Mouse (Mus musculus) mouse embryonic stem cell (cell line): ENCODE measurements at regions not wholly inside any gene's neighbourhood (a gene's known extent, or its start where the extent isn't known, plus 50 kb on each side); places are given as distances from the start of the nearest gene placed in this dataset.

ENCODE experiments used
- in situ Hi-C, 2 experiments: fragments of 300-500 bp; cut with MboI; formaldehyde crosslinking; loops; 1 replicate in 1 of 2; 3 replicates in 1 of 2; pipeline ENCODE4 v1.14.3; 2019 to 2020; ENCODE audit warnings: low sequenced_read_pairs in 2 of 2, low pct_unique_long_range_greater_than_20kb in 1 of 2, mixed read lengths in 1 of 2; ENCODE audit not compliant: unreplicated experiment in 1 of 2

DNA sequence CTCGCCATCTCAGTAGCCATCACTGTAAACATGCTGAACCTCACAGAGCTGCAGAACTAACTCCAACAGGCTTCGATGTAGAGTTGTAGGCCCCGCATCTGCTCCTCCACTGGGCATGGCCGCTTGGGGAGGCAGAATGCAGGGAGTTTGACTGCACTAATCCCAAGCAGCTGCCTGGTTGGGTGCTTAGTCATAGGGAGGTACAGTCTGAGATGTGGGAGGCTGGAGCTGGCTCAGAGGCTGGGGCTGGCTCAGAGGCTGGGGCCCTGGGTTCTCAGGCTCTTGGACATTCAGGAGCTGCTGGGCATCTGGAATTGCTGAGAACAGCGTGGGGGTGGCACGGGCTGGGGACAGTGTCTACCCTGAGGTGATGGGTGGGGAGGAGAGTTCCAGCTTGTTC lies 143.6 kb upstream of the Pdzrn3 start:
- in situ Hi-C loops, result no loop called here

- in situ Hi-C loops, result no loop called here
Measured at GRCm38 (mm10) chr6:101520755-101521154, 143.1 kb upstream of the Pdzrn3 start.

- in situ Hi-C loops, result no loop called here
Measured at GRCm38 (mm10) chr6:101518904-101519701, 141.4 kb upstream of the Pdzrn3 start.

GRCm38 (mm10) chr6:101517584-101517983 lies 139.9 kb upstream of the Pdzrn3 start:
- in situ Hi-C loops, result no loop called here

GRCm38 (mm10) chr6:101513696-101514095 lies 136.0 kb upstream of the Pdzrn3 start:
- in situ Hi-C loops, result no loop called here

- in situ Hi-C loops, result no loop called here
Measured at GRCm38 (mm10) chr6:101502149-101502548, 124.5 kb upstream of the Pdzrn3 start.

DNA sequence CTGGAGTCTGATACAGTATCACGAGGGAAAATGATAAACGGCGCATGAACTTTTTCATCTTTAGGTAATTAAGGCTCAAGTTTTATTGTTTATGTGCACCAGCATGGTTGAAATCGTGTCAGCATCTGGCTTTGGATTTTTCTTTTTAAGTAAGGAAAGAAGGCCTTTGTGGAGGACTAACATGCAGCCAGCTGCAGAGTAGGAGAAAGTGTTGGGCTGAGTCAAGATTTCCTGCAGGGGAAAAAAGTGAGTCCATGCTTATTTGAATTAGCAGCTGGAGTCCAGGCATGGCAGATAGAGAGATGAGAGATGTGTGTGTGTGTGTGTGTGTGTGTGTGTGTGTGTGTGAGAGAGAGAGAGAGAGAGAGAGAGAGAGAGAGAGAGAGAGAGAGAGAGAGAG lies 124.0 kb upstream of the Pdzrn3 start:
- in situ Hi-C loops, result no loop called here

DNA sequence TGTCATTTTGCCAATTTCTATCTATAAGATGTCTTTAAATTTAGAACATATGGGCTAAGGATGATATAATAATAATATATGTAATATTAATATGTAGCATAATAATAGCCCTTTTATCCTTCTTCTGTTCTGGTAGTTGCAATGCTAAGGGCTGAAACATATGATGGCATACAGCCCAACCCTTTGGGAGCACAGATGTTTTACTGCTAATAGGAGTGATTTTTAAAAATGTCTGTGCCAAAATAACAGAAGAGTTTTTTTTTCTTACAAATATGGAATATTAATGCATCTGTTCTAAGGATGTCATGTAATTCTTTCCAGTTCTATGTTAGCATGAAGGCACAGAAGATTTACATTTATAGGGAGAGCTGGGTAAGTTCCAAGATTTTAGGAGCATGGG lies 122.5 kb upstream of the Pdzrn3 start:
- in situ Hi-C loops, result no loop called here

DNA sequence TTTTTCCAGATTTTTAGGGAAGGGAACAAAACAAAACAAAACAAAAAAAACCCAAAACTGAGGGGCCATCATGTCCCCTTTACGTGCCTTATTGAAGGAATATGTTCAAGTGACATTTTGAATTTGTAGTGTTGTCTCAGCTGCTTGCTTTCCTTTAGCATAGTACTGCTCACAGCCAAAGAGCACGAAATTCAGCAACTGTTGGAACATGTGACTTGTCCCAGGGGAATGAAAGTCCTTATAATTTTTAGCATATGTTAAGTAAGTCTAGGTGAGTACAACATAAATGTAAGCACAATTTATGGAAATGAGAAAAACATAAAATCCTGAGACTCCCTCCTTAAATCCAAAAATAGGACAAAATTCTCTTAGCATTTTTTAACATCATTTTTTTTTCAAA lies 110.8 kb upstream of the Pdzrn3 start:
- in situ Hi-C loops, result no loop called here

- in situ Hi-C loops, result no loop called here
Measured at GRCm38 (mm10) chr6:101484526-101485287, 107.0 kb upstream of the Pdzrn3 start.

- in situ Hi-C loops, result no loop called here
Measured at GRCm38 (mm10) chr6:101482635-101483465, 105.2 kb upstream of the Pdzrn3 start.

DNA sequence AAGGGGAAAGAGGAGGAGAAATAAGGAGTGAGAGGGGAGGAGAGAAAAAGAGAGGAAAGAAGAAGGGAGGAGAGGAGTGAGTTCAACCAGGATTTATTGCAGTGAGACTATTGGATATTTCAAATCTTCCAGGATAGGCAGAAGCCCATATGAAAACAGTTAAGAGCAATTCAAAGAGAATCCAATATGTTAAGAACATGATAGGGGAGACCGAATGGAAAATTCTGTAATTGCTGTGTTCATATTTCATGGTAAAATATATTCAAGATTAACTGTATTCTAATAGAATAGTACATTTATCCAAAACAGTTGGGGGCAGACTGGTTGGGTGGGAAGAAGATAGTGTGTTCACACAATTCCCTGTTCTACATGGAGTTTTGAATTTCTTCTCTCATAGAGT lies 96.3 kb upstream of the Pdzrn3 start:
- in situ Hi-C loops, result no loop called here

DNA sequence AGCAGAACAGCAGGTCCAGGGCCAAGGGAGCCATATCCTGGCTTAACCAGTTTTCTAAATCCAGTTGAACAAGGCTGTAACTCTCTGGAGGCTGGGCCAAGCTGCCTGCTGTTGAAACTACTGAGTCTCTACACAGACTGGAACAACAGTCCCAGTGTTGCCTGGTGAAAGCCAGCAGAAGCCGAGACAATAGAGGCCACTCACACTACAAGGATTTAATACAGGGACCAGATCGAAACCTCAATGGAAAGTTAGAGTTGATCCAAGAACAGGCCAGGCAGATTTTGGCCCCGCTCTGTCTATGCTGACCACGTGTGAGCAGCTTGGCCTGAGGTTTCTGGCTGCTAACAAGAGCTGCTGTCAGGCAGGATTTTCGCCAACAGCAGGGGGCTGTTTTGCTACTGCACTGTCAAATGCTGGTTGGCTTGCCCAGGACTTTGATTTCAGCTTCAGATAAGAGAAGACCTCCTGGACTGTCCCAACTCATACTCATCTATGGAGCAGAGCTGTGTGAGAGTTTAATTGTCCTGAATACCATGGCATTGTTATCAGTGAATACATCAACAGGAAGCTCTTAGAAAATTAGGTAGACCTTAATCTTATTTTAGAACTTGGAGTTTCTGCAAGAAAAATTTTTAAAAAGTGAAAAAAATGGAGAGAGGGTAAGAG lies 95.7 kb upstream of the Pdzrn3 start:
- in situ Hi-C loops, result no loop called here

- in situ Hi-C loops, result no loop called here
Measured at GRCm38 (mm10) chr6:101464910-101465309, 87.2 kb upstream of the Pdzrn3 start.

DNA sequence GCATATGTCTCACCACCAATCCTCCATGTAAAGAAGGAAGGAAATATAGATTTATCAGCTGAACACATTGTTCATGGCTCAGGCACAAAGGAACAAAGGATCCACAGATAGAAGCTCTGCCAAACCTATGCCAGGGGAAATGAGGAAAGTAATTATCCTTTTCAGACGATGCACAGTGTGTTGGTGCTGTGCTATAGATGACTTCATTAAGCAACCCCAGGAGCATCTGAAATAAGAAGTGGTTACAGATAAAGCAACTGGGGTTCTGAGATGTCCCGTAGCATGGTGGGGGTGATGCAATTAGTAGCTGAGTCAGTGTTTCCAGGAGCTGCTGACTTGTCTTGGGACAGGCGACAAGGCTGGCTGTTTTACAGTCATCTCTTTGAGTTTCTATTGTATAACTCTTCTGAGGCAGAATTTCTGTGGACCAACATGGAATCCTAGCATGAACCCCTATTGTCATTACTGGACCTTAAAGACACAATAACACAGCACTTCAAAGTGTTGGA lies 86.2 kb upstream of the Pdzrn3 start:
- in situ Hi-C loops, result no loop called here

- in situ Hi-C loops, result no loop called here
Measured at GRCm38 (mm10) chr6:101446720-101447119, 69.0 kb upstream of the Pdzrn3 start.

GRCm38 (mm10) chr6:101446316-101446715 lies 68.6 kb upstream of the Pdzrn3 start:
- in situ Hi-C loops, result no loop called here

DNA sequence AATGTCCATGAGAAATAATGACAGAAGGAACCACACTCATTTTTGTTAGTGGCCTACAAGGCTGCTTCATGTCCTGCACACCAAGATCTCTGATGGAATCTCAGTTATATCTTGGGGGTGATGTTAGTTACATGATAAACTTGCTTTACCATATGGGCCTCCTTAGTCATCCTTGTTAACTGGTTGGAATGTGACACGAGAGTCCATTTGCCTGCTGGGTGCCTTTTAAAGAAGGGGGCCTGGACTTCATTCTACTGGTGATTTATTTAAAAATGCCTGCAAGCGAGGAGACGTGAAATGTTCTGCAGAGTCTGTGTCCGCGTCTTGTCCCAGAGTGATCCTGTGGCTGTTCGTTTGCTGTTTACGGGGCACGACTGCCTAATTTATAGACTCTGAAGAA lies 55.1 kb upstream of the Pdzrn3 start:
- in situ Hi-C loops, result no loop called here
